Mouse (Mus musculus) CD8-positive naive resting alpha-beta T cell, adult 2 months (primary cell): Measurements from ENCODE around the gene Gm9780.
"Not testable (repeated sequence)": the region's sequence is repeated elsewhere in the genome, so short reads cannot be mapped to it uniquely, and the experiment has no call there.

ENCODE experiments used
- DNase-seq, 2 experiments: peaks; one replicate each; pipeline ENCODE4 v3.0.0; 2022; ENCODE audit warnings: low read depth in 2 of 2, low spot score in 2 of 2

Gene Gm9780

DNA sequence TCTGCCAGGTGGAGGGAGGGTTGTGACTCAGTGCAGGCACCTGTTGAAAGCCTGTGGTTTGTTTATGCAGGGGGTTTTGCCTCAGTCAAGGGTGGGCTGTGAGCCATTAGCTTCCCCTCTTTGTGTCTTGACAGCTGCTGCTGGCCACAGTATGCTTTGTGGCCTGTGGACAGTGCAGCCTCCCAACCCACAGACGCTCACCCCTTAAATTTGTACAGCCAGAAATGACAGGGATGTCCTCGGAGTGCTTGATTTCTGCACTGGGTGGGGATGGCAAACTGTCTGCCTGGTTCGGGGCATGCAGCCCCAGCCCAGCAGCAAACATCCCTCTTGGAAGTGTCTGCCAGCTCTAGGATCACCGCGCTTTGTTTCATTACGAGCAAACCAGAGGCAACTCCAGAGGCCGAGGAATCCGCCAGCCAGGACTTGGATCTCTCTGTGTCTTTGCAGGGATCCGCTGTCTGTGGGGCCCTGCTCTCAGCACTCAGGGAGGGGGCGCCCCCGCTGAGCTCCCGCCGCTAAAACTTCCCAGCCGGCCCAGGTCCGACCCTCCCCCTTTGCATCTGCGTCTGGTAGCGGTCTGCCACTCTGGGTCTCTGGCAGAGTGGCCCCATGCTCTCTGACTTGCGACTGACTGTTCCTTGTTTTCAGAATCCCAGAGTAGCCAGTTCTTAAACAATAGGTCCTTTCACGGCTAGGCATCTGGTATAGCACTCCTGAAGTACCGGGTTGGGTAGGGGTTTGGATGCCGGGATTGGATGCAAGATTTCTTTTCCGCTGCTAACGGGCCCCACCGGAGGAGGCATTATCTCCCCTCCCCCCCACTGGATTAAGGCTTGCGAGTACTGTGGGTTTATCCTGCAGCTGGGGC is 63.9 kb downstream of the Gm9780 start, which contains the start of gene Duxbl1:
TSS of gene Duxbl1 (plus strand) at position 207 of the 871 bp plus-strand sequence.
- not testable (repeated sequence) for DNase-seq
